Mouse (Mus musculus) 3T3-L1 (cell line): ENCODE measurements around the gene Fam207a.
A peak's percentile ranks its signal among the peaks of the same experiment; 100 is the strongest.

Source experiments
- DNase-seq: peaks from one replicate; pipeline ENCODE4 v3.0.0-alpha.2; 2015; ENCODE audit warnings: low read depth, low spot score

Fam207a gene

GRCm38 (mm10) chr10:77531026-77532019, 15.7 kb upstream of the Fam207a start:
- peak; percentile 93 for DNase-seq

GRCm38 (mm10) chr10:77530140-77530539, 14.6 kb upstream of the Fam207a start, which contains the start of gene Itgb2:
TSS of gene Itgb2 (plus strand) at chr10:77530252.
- DNase-seq, result no peak

- DNase-seq, result no peak
Measured at GRCm38 (mm10) chr10:77528634-77529033, 13.0 kb upstream of the Fam207a start.

GRCm38 (mm10) chr10:77526488-77526887, 10.9 kb upstream of the Fam207a start:
- no peak for DNase-seq

GRCm38 (mm10) chr10:77523321-77523720, 7.7 kb upstream of the Fam207a start:
- no peak for DNase-seq

GRCm38 (mm10) chr10:77522746-77523145, 7.2 kb upstream of the Fam207a start:
- DNase-seq, result no peak

GRCm38 (mm10) chr10:77522021-77522731, 6.6 kb upstream of the Fam207a start:
- no peak for DNase-seq

GRCm38 (mm10) chr10:77520497-77520896, 4.9 kb upstream of the Fam207a start:
- no peak for DNase-seq

- no peak for DNase-seq
Measured at GRCm38 (mm10) chr10:77519191-77519590, 3.6 kb upstream of the Fam207a start.

GRCm38 (mm10) chr10:77517801-77518200, 2.2 kb upstream of the Fam207a start:
- no peak for DNase-seq

GRCm38 (mm10) chr10:77517066-77517620, 1.6 kb upstream of the Fam207a start:
- peak; percentile 77 for DNase-seq

GRCm38 (mm10) chr10:77516379-77516951, 880 bp upstream of the Fam207a start:
- DNase-seq, result peak; percentile 63

GRCm38 (mm10) chr10:77510225-77510982, 5.2 kb downstream of the Fam207a start:
- no peak for DNase-seq

- DNase-seq, result peak; percentile 88
Measured at GRCm38 (mm10) chr10:77509403-77510187, 6.0 kb downstream of the Fam207a start.

GRCm38 (mm10) chr10:77508744-77509143, 6.8 kb downstream of the Fam207a start:
- DNase-seq, result no peak

- no peak for DNase-seq
Measured at GRCm38 (mm10) chr10:77507779-77508178, 7.8 kb downstream of the Fam207a start.

GRCm38 (mm10) chr10:77506961-77507577, 8.5 kb downstream of the Fam207a start:
- DNase-seq, result no peak

GRCm38 (mm10) chr10:77506526-77506925, 9.1 kb downstream of the Fam207a start:
- no peak for DNase-seq

GRCm38 (mm10) chr10:77504143-77504542, 11.4 kb downstream of the Fam207a start:
- DNase-seq, result no peak
